Mouse (Mus musculus) liver, postnatal 0 days (tissue): ENCODE results near the gene Rgs9. TPM values are rescaled to one million over a fixed set of nuclear protein-coding genes. Genes with fewer than 3 reads are reported as not detected.

Experiments
- ATAC-seq: fragments of 200-750 bp; cut with Nextera tagmentation; 2 replicates; pipeline ENCODE4 v1.8.0; 2017; ENCODE audit warnings: mild to moderate bottlenecking, moderate library complexity
- DNase-seq: peaks from one replicate; pipeline ENCODE4 v3.0.0-alpha.2; 2016
- H3K27ac ChIP-seq: fragments of 300-500 bp; sonication (generic); 2 replicates; pipeline ENCODE4 v1.5.1; 2014; ENCODE audit warnings: antibody characterized with exemption, moderate library complexity, mild to moderate bottlenecking, low read depth
- H3K27me3 ChIP-seq: fragments of 300-500 bp; sonication (generic); 2 replicates; pipeline ENCODE4 v1.6.1; 2014; ENCODE audit warnings: low read length, control low read depth, mixed read lengths; ENCODE audit not compliant: insufficient read depth
- H3K36me3 ChIP-seq: fragments of 300-500 bp; sonication (generic); replicated peaks from 2 replicates; pipeline ENCODE4 v1.6.1; 2014; ENCODE audit warnings: mild to moderate bottlenecking, control low read depth, low read length, moderate library complexity, mixed read lengths; ENCODE audit not compliant: insufficient read depth
- H3K4me1 ChIP-seq: fragments of 300-500 bp; sonication (generic); 2 replicates; pipeline ENCODE4 v1.6.1; 2014; ENCODE audit warnings: antibody characterized with exemption, mild to moderate bottlenecking, control low read depth; ENCODE audit not compliant: insufficient read depth
- H3K4me2 ChIP-seq: fragments of 300-500 bp; sonication (generic); 2 replicates; pipeline ENCODE4 v1.6.1; 2014; ENCODE audit warnings: low read depth, mild to moderate bottlenecking, low read length, moderate library complexity, mixed read lengths
- H3K4me3 ChIP-seq: fragments of 300-500 bp; sonication (generic); 2 replicates; pipeline ENCODE4 v1.5.1; 2014; ENCODE audit warnings: low read depth, low read length
- H3K9ac ChIP-seq: fragments of 300-500 bp; sonication (generic); replicated peaks from 2 replicates; pipeline ENCODE4 v1.6.1; 2014; ENCODE audit warnings: mild to moderate bottlenecking, moderate library complexity
- H3K9me3 ChIP-seq: fragments of 300-500 bp; sonication (generic); 2 replicates; pipeline ENCODE4 v1.6.1; 2016; ENCODE audit warnings: mild to moderate bottlenecking, control low read depth, low read length, mixed read lengths
- CTCF ChIP-seq: sonication (generic); IDR thresholded peaks from 2 replicates; pipeline ENCODE4 v1.5.1; 2016; ENCODE audit warnings: antibody characterized with exemption, low read depth
- EP300 ChIP-seq: IDR thresholded peaks from 2 replicates; pipeline ENCODE4 v1.6.1; 2016; ENCODE audit warnings: antibody characterized with exemption, low read depth, mild to moderate bottlenecking
- WGBS: fragments of 180-500 bp; shearing (Covaris S2); extraction: QIAGEN DNeasy Blood & Tissue Kit; methylation state at CpG from one replicate; pipeline ENCODE4 v1.1.7; 2014; ENCODE audit not compliant: insufficient replicate concordance; 5-methylcytosine and 5-hydroxymethylcytosine counted together
- polyA plus RNA-seq: library from polyadenylated mRNA; unstranded; fragments of >200 nt; fragmentation: Nextera tagmentation; extraction: Ambion mirVana; gene quantifications from 2 replicates; pipeline ENCODE4 v1.2.1, GENCODE M21; 2015

Gene Rgs9
- polyA plus RNA-seq, 1 experiment from 2014 or later, result 0.11 TPM

DNA sequence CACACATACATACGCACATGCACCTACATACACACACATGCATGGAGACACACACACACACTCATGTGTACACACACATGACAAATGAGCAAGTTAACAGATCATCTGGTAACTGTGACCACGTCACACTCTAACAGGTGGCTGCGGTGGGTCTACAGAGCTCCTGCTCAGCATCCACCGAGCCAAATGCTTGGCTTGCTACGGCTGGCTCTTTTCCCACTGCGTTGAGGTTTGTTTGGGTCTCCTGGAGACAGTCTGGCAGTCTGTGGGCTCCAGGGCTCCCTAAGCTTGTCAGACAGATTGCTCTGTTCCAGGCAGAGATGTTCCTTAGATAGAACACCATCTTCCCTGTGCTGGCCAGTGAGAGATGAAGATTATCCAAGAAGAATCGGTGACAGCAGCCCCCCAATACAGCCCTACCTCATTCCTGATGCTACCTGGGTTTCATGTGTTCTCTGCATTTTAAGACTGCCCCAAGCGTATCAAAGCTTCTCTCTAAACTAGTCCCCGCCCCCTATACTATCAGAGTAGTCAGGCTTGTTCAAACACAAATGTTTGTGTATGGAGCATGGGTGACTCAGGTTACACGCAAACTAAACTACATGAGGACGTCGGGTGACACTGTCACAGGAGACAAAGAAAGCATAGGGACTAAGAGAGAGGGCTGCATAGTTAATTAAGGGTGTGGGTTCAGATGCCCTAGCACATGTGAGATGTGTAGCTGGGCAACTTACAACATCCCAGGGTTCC is 31.6 kb downstream of the Rgs9 start:
- Histone ChIP-seq H3K9ac (no peak overlapping the region), H3K4me3 (no peak overlapping the region), H3K27ac (no peak overlapping the region), H3K27me3 (no peaks in the 10 kb centered on the region), H3K4me1 (peaks cover 6% of the 10 kb centered on the region; the same call in 1 of the 2 replicates), H3K4me2 (no peak overlapping the region), H3K36me3 (no peaks in the 10 kb centered on the region), H3K9me3 (no peaks in the 10 kb centered on the region)
- WGBS, result 68% methylated on average over 12 of the region's 12 CpGs
- no peak for ATAC-seq
- no peak for DNase-seq
- TF ChIP-seq CTCF (no peak), EP300 (no peak)

DNA sequence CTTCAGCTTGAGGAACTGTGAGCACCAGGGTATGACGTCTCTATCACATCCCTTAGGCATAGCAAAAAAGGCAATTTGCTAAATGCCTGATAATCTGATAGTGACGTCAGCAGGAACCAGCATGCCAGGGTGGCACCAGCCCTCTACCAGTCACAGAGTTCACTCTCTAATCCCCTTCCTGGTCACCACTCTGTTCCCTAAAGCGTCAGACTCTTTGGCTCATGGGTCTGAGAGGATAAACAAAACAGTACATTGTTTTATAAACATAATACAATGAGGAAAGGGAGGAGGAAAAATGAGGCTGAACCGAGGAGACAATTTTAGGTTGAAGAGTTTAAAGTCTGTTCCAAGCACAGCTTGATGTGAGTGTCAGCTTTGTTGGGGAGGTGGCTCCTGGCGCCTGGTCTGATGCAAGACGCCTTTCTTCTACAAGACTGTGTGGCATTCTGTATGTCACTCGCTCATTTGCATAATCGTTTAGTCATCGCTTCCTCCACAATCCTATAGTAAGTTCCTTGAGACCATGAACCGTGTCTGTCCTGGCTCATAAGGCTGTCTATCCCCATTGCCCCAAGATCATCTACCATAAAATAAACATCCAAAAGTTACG is 33.7 kb downstream of the Rgs9 start:
- H3K27me3 ChIP-seq, result no peaks in the 10 kb centered on the region
- no peak overlapping the region for H3K4me3 ChIP-seq
- no peak overlapping the region for H3K9ac ChIP-seq
- no peak overlapping the region for H3K4me2 ChIP-seq
- ATAC-seq (no peak), DNase-seq (no peak)
- H3K27ac ChIP-seq, result no peak overlapping the region
- H3K36me3 ChIP-seq, result no peaks in the 10 kb centered on the region
- H3K4me1 ChIP-seq, result no peaks in the 10 kb centered on the region
- no peaks in the 10 kb centered on the region for H3K9me3 ChIP-seq
- 64% methylated on average over 11 of the region's 11 CpGs for WGBS
- no peak for TF ChIP-seq CTCF
- no peak for TF ChIP-seq EP300

DNA sequence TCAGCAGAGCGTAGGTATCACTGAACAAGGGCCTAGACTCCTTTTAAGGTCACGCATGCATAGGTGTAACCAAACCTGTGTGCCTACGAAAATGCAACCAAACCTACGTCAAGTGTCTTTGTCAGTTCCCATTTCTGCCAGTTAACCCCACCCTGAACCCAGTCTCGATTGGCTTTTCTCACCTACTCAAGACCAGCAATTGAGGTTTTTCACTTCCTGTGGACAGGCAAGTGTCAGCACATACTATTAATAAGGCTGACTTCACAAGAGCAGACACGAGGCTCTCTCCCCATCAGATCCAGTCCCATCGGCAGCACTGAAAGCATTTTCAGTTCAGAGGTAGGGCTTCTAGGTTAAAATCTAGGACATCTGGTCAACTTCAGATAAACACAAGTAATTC is 37.4 kb downstream of the Rgs9 start:
- no peak overlapping the region for H3K4me3 ChIP-seq
- no peaks in the 10 kb centered on the region for H3K36me3 ChIP-seq
- 67% methylated on average over 7 of the region's 7 CpGs for WGBS
- H3K4me2 ChIP-seq, result no peak overlapping the region
- DNase-seq (no peak), ATAC-seq (no peak)
- H3K4me1 ChIP-seq, result no peaks in the 10 kb centered on the region
- no peaks in the 10 kb centered on the region for H3K27me3 ChIP-seq
- no peak overlapping the region for H3K9ac ChIP-seq
- H3K27ac ChIP-seq, result no peak overlapping the region
- TF ChIP-seq CTCF (no peak), EP300 (no peak)
- H3K9me3 ChIP-seq, result no peaks in the 10 kb centered on the region

DNA sequence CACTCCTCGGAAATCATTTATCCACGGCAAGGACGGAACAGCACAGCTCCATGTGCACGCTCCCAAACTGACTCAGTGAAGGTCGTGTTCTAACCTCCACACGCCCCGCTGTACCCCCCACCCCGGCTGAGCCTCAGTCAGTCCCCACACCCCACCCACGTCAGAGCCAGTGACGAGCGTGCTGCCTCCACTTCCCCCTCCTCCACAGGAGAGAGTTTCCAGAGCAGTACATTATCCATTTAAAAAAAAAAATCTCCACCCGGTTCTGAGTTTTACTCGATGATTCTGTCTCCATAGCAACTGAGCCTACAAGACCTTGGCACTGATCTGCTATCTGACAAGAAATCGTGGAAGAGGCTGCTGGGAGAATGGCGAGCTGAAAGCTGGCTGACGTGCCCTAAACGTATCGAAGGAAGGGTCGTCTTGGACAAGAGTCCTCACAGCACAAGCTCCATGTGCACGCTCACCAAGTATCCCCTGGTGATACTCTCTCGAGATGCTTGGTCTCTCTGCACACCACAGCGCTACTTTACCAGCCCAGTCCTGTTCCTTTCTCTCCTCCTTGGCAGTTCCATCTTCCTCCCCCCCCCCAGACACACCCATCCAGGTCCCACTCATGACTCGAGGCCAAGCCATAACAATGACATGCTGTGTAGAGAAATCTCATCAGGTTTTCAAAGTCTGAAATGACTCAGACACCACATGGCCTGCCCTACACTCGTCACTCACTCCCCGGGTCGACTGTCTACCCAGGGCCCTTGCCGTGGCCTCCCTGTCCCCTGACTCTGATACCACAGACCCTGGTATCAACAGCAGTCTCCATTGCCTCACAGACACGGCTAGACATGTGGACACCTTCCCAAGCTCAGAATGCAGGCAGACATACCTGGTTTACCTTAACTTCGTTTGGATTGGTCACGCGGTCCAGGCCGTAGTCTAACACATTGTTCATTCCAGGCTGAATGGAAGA is 38.7 kb downstream of the Rgs9 start:
- no peak for ATAC-seq
- no peak overlapping the region for H3K4me3 ChIP-seq
- no peaks in the 10 kb centered on the region for H3K4me1 ChIP-seq
- 79% methylated on average over 32 of the region's 32 CpGs for WGBS
- H3K9ac ChIP-seq, result no peak overlapping the region
- H3K4me2 ChIP-seq, result no peak overlapping the region
- no peaks in the 10 kb centered on the region for H3K36me3 ChIP-seq
- no peaks in the 10 kb centered on the region for H3K9me3 ChIP-seq
- no peak for DNase-seq
- no peak overlapping the region for H3K27ac ChIP-seq
- no peaks in the 10 kb centered on the region for H3K27me3 ChIP-seq
- TF ChIP-seq CTCF (no peak), EP300 (no peak)

DNA sequence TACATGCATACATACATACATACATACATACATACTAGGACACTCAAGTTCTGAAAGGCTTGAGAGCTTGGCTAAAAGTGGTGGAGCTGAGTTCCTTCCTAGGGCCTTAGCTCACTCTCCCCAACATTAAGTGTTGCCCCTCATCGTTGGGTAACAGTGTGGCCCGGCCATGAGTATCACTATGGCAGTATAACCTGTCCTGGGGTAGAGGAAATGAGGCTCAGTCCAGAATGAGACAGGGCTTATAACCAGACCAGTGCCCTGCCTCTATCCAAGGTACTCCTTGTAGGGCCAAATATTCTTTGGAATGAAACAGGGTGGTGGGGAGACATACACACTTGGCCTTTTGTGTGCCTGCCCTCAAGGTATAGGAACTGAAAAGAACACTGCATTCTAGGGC is 40.1 kb downstream of the Rgs9 start:
- Histone ChIP-seq H3K9me3 (no peaks in the 10 kb centered on the region), H3K4me3 (no peak overlapping the region), H3K27me3 (no peaks in the 10 kb centered on the region), H3K4me1 (no peaks in the 10 kb centered on the region), H3K4me2 (no peak overlapping the region), H3K9ac (no peak overlapping the region), H3K27ac (no peak overlapping the region), H3K36me3 (no peaks in the 10 kb centered on the region)
- TF ChIP-seq EP300 (no peak), CTCF (no peak)
- WGBS, result 90% methylated on average over 2 of the region's 2 CpGs
- DNase-seq (no peak), ATAC-seq (no peak)

DNA sequence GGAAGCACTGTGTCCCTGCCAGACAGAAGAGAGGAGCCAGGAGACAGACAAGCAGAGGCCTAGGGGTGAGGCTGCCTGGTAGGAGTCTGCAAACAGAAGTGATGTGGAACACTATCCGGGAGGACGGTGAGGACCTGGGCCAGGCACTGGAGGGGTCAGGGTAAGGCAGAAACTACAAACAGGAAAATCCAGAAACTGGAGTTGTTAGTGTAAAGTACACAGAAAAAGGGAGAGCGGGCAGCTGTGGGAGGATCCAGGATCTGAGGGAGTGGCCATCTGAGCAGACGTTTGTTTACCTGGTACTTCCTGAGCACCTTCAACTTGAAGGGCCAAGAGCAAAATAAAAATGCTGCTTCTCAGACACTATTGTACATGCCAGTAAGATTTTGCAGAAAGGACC is 42.9 kb downstream of the Rgs9 start:
- TF ChIP-seq EP300 (no peak), CTCF (no peak)
- H3K36me3 ChIP-seq, result no peaks in the 10 kb centered on the region
- no peak for ATAC-seq
- H3K27me3 ChIP-seq, result no peaks in the 10 kb centered on the region
- no peak overlapping the region for H3K27ac ChIP-seq
- WGBS, result 45% methylated on average over 4 of the region's 4 CpGs
- no peak overlapping the region for H3K4me3 ChIP-seq
- no peak for DNase-seq
- no peaks in the 10 kb centered on the region for H3K4me1 ChIP-seq
- no peaks in the 10 kb centered on the region for H3K9me3 ChIP-seq
- no peak overlapping the region for H3K9ac ChIP-seq
- H3K4me2 ChIP-seq, result no peak overlapping the region
